Mouse (Mus musculus) thymus, postnatal 0 days (tissue): ENCODE measurements around the gene Spata31d1d. TPM values are rescaled to one million over a fixed set of nuclear protein-coding genes. Genes with fewer than 3 reads are reported as not detected.
"Not testable (repeated sequence)": the region's sequence is repeated elsewhere in the genome, so short reads cannot be mapped to it uniquely, and the experiment has no call there.

Source experiments
- DNase-seq: peaks from one replicate; pipeline ENCODE4 v3.0.0-alpha.2; 2015; ENCODE audit warnings: low spot score
- polyA plus RNA-seq: library from polyadenylated mRNA; unstranded; fragments of >200 nt; fragmentation: Nextera tagmentation; extraction: Ambion mirVana; gene quantifications from 2 replicates; pipeline ENCODE4 v1.2.1, GENCODE M21; 2015

Gene Spata31d1d
- polyA plus RNA-seq, 1 experiment from 2014 or later = not detected

- no peak for DNase-seq
These were observed 2.4 kb upstream of the Spata31d1d start for GRCm38 (mm10) chr13:59733936-59734335.

DNA sequence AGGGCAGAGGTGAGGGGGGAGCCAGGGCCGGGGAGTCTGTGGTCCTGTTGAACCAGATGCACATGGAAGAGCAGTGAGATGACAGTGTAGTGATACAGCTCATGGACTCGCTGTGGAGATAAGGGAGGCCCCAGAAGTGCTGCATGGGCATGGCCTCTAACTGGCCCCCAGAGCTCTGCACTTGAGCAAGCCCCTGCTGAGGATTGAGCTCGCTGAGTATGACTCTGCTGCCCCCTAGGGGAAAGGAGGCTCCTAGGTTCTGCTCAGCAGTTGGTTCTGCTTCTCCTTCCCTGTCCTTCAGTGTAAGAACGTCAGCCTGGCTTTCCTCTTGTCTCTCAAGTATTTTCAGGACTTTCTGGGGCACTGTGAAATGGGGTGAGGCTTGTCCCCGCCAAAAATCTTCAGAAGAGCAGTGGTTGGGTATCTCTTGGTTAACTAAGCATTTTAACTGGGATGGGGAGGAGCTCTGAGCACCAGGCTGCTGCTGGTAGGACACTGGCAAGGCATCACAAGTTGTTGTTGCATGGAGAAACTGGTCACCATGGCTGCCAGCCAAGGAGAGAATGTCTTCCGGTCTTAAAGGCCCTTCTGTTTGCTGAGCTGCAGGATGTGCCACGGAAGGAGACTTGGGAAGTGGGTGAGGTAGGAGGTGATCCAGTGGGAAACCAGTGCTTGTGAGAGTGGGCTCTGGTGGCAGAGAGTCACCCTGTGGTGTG is 3.0 kb downstream of the Spata31d1d start:
- DNase-seq = peak; percentile 81

- no peak for DNase-seq
These were observed 5.2 kb downstream of the Spata31d1d start for GRCm38 (mm10) chr13:59726139-59726867.

- not testable (repeated sequence) for DNase-seq
These were observed 9.5 kb downstream of the Spata31d1d start for GRCm38 (mm10) chr13:59722089-59722488.

DNA sequence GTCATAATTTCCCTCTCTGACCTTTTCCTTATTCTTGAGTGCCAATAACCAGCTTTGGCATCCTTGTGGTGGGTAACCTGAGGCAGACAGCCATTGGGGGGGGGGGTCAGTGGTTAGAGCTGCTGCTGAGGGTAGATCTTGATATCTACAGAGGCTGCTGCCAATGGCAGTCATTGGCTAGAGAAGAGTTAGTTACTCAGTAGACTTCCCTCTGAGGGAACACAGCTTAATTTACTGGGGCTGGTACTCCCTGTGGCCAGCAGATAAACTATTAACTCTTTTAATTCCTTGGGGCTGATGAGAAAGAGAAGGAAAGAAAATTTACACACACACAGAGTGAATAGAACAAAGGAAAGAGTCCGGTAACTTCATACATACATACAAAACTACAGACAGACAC is 12.1 kb downstream of the Spata31d1d start:
- no peak for DNase-seq

GRCm38 (mm10) chr13:59718857-59719440 is 12.6 kb downstream of the Spata31d1d start:
- DNase-seq = not testable (repeated sequence)

DNA sequence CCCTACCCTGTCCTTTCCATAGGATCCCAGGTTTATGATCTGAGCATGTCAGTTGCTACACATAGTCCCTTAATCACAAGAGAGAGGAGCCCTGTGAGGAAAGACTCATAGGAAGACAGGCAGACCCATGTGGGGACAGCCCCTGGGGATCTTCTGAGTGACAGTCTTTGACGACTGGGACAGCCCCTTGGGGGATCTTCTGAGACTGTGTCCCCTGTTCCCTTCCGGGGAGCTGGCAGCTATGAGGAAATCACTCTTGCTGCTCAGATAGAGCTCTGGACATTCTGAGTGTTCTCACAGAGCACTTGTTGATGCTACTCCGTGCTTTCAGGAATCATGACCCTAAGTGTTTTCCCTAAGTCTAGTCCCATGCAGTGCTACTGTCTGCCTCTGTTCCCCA is 17.8 kb downstream of the Spata31d1d start:
- DNase-seq = no peak

DNA sequence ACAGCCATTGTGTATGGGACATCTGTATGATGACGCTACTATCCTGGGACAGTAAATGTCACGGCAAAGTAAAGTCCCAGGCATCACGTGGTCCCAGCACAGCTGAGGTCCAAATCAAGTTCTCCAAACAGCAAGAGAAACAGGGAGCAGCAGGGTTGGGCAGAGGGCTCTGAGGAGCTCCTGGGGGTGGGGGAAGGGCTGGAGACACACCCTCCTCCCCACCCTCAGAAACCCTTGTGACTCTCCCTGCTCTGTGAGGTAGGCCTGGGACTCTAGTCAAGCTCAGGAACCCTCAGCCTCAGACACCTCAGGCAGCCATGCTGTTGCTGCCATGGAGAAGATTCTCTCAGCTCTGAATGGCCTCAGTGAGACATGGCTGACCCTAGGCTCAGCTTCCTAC is 19.6 kb downstream of the Spata31d1d start, which contains the start of gene Spata31d1b:
Gene Spata31d1b, plus strand, starts transcription at position 301 of the 400 bp plus-strand sequence.
- DNase-seq = not testable (repeated sequence)

DNA sequence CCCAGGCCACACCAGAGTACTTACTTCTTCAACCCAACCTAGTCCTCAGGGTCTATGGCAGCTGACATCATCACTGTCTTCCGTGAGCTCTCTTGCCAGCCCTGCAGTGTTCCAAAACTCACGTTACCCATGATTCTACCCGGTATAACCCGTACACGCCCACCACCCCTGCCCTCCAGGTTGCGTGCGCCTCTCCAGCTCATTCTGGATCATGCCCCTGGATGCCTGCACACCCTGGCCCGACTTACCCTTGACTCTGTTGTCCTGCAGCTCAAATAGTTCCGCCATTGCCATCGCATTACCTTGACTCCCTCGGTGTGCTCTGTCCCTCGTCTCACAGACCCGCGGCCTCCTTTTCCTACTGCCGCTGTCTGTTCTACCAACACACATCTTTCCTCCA is 21.3 kb downstream of the Spata31d1d start, which contains the start of gene Spata31d1a:
Gene Spata31d1a, minus strand, starts transcription at position 101 of the 400 bp plus-strand sequence.
- DNase-seq = no peak

DNA sequence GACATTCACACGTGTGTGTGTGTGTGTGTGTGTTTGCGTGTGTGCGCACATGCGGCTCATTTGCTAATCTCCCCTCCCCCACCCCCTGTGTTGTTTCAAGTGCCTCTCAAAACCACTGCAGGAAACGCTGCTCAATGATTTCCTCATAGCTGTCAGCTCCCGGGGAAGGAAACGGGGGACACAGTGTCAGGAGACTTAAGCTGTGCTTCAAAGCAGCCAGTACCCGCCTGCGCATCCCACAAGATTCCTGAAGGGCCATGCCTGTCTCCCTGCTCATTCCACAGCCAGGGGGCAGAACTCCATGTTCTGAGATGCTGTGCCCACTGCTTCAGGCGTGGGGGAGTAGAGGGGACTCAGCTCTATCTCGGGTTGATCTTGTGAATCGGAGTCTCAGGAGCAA is 27.0 kb downstream of the Spata31d1d start:
- DNase-seq = peak; percentile 48

DNA sequence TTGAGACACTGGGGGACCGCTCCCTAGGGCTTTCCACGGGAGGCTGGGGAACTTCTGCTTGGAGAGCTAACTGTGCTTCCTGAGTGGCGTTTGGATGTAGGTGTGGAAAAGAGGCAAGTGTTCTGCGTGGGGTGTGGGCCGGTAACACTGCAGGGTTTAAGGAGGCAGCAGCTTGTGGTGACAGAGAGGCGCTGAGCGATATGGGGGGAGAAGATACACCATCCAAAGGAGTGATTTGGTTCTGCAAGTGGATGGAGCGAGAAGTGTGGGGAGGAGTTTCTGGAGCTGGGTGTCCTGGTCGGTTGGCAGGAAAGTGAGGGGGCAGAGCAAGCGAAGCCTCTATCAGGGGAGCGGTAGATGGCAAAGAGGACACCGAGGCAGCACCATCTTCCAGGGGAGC is 28.0 kb downstream of the Spata31d1d start:
- DNase-seq = no peak

DNA sequence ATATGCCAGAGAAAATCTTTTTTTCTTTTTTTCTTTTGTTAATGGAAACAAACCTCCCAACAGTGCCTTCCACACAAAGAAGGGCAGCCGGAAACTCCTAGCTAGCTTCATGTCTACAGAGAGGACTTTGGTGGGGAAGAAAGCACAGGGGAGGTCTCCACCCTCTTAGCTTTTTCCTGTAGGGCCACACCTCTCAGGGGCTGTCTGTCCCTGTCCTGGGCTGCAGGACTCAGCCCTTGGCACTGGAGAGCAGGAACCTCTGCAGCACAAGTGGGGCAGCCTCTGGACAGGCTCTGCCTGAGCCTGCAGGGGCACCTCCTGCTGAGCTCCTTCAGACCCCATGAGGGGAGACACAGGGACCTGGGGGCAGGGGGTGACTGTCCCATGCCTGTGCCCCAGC is 31.4 kb downstream of the Spata31d1d start:
- DNase-seq = not testable (repeated sequence)

- no peak for DNase-seq
These were observed 32.4 kb downstream of the Spata31d1d start for GRCm38 (mm10) chr13:59699131-59699530.

- peak; percentile 23 for DNase-seq
These were observed 35.8 kb downstream of the Spata31d1d start for GRCm38 (mm10) chr13:59695781-59696180.

DNA sequence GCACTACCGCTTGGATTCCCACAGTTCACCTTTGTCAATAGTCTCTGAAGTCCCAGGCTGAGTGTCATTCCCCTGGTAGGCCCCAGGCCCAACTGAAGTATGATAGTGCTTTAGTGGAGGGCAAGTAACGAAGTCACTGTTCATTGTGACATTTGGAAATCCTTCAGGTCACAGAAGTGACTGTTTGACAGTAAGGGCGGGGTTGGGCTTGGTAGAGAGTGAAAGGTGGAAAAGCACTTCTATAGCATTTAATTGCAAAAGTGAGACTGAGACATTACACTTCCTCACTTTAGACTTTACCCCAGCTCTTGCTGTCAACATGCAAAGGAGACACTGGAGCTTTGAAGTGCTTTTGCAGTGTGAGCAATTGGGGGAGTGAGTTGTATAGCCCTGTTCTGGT is 37.5 kb downstream of the Spata31d1d start, which contains the start of gene 4921517D22Rik:
Gene 4921517D22Rik, minus strand, starts transcription at position 101 of the 400 bp plus-strand sequence.
- no peak for DNase-seq

GRCm38 (mm10) chr13:59691478-59691877 is 40.1 kb downstream of the Spata31d1d start:
- DNase-seq = no peak

DNA sequence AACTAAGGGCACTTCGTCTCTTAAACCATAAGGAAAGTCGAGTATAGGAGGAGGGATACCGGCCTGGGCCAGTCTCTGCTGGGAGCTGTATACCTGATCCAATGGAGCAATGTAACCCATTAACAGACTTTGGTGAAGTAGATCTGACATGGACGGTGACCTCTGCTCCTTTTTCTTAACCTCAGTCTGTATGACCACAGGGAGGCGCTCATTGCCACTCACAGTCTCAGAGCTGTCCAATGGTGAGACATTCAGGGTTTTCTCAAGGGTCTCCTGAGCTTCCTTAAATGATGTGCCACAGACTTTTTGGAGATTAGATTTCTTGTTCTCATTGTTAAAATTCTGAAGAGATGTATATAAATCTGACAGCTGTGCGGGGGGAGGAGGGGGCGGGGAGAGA is 41.0 kb downstream of the Spata31d1d start:
- no peak for DNase-seq

DNA sequence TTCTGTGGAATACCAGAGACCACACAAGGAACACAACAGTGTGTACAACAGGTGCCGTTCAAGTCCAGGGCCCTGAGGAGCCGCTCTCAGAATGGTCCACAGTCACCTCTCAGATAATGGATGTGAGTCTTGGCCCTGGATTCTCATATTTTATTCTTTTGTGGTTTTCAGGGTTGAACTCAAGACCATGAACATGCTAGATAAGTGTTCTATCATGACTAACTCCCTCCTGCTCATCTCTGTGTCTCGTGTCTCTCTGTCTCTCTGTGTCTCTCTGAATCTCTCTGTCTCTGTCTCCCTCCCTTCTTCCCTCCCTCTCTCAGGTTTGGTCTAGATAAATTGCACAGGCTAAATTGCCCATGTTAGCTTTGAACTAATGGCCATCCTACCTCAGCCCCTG is 41.7 kb downstream of the Spata31d1d start:
- DNase-seq = no peak

GRCm38 (mm10) chr13:59689313-59689712 is 42.2 kb downstream of the Spata31d1d start:
- DNase-seq = no peak

- DNase-seq = no peak
These were observed 43.2 kb downstream of the Spata31d1d start for GRCm38 (mm10) chr13:59688338-59688770.

- DNase-seq = no peak
These were observed 46.3 kb downstream of the Spata31d1d start for GRCm38 (mm10) chr13:59685236-59685635.

DNA sequence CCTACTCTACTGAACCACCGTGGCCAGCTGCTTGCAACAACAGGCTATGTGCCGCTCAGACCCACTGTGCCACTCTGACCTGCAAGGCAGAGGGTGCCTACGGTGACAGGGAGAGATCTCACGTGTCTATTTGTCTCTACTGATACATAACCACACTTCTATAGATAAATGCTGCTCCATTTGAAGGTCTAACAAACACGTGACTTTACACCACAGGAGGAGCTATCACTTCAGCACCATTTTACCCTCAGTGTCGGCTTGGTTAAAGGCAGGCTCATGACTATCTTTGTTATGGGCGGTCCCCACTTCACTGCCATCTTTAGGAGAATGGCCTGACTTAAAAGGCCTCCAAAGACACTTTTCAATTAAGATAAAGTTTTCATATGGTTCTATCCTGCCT is 48.9 kb downstream of the Spata31d1d start:
- peak; percentile 46 for DNase-seq
